Mouse (Mus musculus): Measurements from ENCODE around the gene Rpl18.

DNA sequence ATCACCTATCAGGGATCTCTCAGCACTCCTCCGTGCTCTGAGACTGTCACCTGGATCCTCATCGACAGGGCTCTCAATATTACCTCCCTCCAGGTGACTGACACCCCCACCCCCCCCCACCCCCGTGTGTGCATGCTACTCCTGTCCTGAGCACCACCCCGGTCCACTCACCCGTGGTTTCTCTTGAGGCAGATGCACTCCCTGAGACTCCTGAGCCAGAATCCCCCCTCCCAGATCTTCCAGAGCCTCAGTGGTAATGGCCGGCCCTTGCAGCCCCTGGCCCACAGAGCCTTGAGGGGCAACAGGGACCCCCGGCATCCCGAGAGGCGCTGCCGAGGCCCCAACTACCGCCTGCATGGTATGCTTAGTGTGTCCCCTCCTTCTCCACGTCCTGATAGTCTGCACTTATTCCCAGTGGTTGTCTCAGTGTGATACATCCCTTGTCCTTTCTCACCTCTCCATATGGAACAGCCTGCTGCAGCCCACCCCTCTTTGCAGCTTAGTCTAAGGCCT is 11.7 kb upstream of the Rpl18 start:
- TF ChIP-seq CTCF (IDR thresholded peaks at IDR 0.05; ENCODE audit: low read depth, low read length) (no peak), POLR2A (IDR thresholded peaks at IDR 0.05; ENCODE audit: borderline replicate concordance, low read depth, low read length) (no peak)
